Mouse (Mus musculus): ENCODE data around the gene Cntnap1. TPM values are rescaled to one million over a fixed set of nuclear protein-coding genes. Genes with fewer than 3 reads are reported as not detected.
A peak's percentile ranks its signal among the peaks of the same experiment; 100 is the strongest.

Gene Cntnap1
- polyA plus RNA-seq, 1 experiment from 2014 or later, result 2.6 TPM

GRCm38 (mm10) chr11:101164677-101165580, 5.4 kb upstream of the Cntnap1 start:
- H3K4me2 ChIP-seq, result peak overlapping the region; percentile 41; the same call in 1 of the 2 replicates
- peak; percentile 11; the same call in 1 of the 2 replicates for ATAC-seq (ENCODE audit: insufficient read depth, low FRiP score, low read depth)
- WGBS, result 45% methylated on average over 35 of the region's 35 CpGs
- H3K9me3 ChIP-seq, result no peaks in the 10 kb centered on the region
- H3K27me3 ChIP-seq (replicated peaks), result peaks cover 12% of the 10 kb centered on the region; the same call in 1 of the 2 replicates
- peaks cover 37% of the 10 kb centered on the region for H3K4me1 ChIP-seq
- H3K36me3 ChIP-seq, result peaks cover 53% of the 10 kb centered on the region
- H3K27ac ChIP-seq, result peak overlapping the region; percentile 61; the same call in 1 of the 2 replicates
- H3K9ac ChIP-seq, result no peak overlapping the region
- peak overlapping the region; percentile 27 for H3K4me3 ChIP-seq (replicated peaks)

- no peak overlapping the region for H3K4me2 ChIP-seq
- peaks cover 37% of the 10 kb centered on the region for H3K4me1 ChIP-seq
- peak overlapping the region; percentile 68; the same call in 1 of the 2 replicates for H3K27ac ChIP-seq
- H3K36me3 ChIP-seq, result peaks cover 51% of the 10 kb centered on the region
- WGBS, result 73% methylated on average over 14 of the region's 14 CpGs
- H3K27me3 ChIP-seq (replicated peaks), result peaks cover 12% of the 10 kb centered on the region; the same call in 1 of the 2 replicates
- H3K9ac ChIP-seq, result no peak overlapping the region
- 0 out of 2 replicates have a peak overlapping the region, but pooled peaks have one; percentile 2 for H3K4me3 ChIP-seq (replicated peaks)
- ATAC-seq (ENCODE audit: insufficient read depth, low FRiP score, low read depth), result no peak
- H3K9me3 ChIP-seq, result no peaks in the 10 kb centered on the region
These were observed 4.0 kb upstream of the Cntnap1 start for GRCm38 (mm10) chr11:101166357-101166756.

- no peak for ATAC-seq (ENCODE audit: insufficient read depth, low FRiP score, low read depth)
- WGBS, result 73% methylated on average over 19 of the region's 19 CpGs
- H3K27ac ChIP-seq, result no peak overlapping the region
- no peak overlapping the region for H3K4me2 ChIP-seq
- H3K27me3 ChIP-seq (replicated peaks), result peaks cover 12% of the 10 kb centered on the region; the same call in 1 of the 2 replicates
- no peak overlapping the region for H3K9ac ChIP-seq
- no peaks in the 10 kb centered on the region for H3K9me3 ChIP-seq
- no peak overlapping the region for H3K4me3 ChIP-seq (replicated peaks)
- peaks cover 43% of the 10 kb centered on the region for H3K36me3 ChIP-seq
- H3K4me1 ChIP-seq, result peaks cover 40% of the 10 kb centered on the region
These were observed 2.9 kb upstream of the Cntnap1 start for GRCm38 (mm10) chr11:101167211-101167962.

GRCm38 (mm10) chr11:101167963-101168300, 2.4 kb upstream of the Cntnap1 start:
- H3K27ac ChIP-seq, result no peak overlapping the region
- H3K27me3 ChIP-seq (replicated peaks), result peaks cover 12% of the 10 kb centered on the region; the same call in 1 of the 2 replicates
- H3K4me1 ChIP-seq, result peaks cover 38% of the 10 kb centered on the region
- no peaks in the 10 kb centered on the region for H3K9me3 ChIP-seq
- H3K4me3 ChIP-seq (replicated peaks), result 0 out of 2 replicates have a peak overlapping the region, but pooled peaks have one; percentile 66
- peaks cover 39% of the 10 kb centered on the region for H3K36me3 ChIP-seq
- H3K4me2 ChIP-seq, result peak overlapping the region; percentile 85; the same call in 1 of the 2 replicates
- no peak for ATAC-seq (ENCODE audit: insufficient read depth, low FRiP score, low read depth)
- WGBS, result 73% methylated on average over 8 of the region's 8 CpGs
- H3K9ac ChIP-seq, result no peak overlapping the region

GRCm38 (mm10) chr11:101168301-101168980, 1.9 kb upstream of the Cntnap1 start:
- H3K9ac ChIP-seq, result no peak overlapping the region
- no peaks in the 10 kb centered on the region for H3K9me3 ChIP-seq
- H3K4me3 ChIP-seq (replicated peaks), result peak overlapping the region; percentile 66; the same call in 1 of the 2 replicates
- peaks cover 38% of the 10 kb centered on the region for H3K4me1 ChIP-seq
- peaks cover 34% of the 10 kb centered on the region for H3K36me3 ChIP-seq
- ATAC-seq (ENCODE audit: insufficient read depth, low FRiP score, low read depth), result no peak
- no peak overlapping the region for H3K27ac ChIP-seq
- H3K27me3 ChIP-seq (replicated peaks), result peaks cover 12% of the 10 kb centered on the region; the same call in 1 of the 2 replicates
- 63% methylated on average over 18 of the region's 18 CpGs for WGBS
- H3K4me2 ChIP-seq, result peak overlapping the region; percentile 85

- peak overlapping the region; percentile 66 for H3K4me3 ChIP-seq (replicated peaks)
- peak overlapping the region; percentile 85 for H3K4me2 ChIP-seq
- H3K9me3 ChIP-seq, result no peaks in the 10 kb centered on the region
- H3K4me1 ChIP-seq, result peaks cover 40% of the 10 kb centered on the region
- peak overlapping the region; percentile 56 for H3K9ac ChIP-seq
- H3K27ac ChIP-seq, result peak overlapping the region; percentile 8; the same call in 1 of the 2 replicates
- no peak for ATAC-seq (ENCODE audit: insufficient read depth, low FRiP score, low read depth)
- H3K27me3 ChIP-seq (replicated peaks), result peaks cover 12% of the 10 kb centered on the region; the same call in 1 of the 2 replicates
- 19% methylated on average over 17 of the region's 17 CpGs for WGBS
- H3K36me3 ChIP-seq, result peaks cover 25% of the 10 kb centered on the region
These were observed 819 bp upstream of the Cntnap1 start for GRCm38 (mm10) chr11:101169301-101170107.

GRCm38 (mm10) chr11:101170811-101171610, 688 bp downstream of the Cntnap1 start, which contains the start of gene Plekhh3:
Gene Plekhh3, minus strand, starts transcription at chr11:101171351.
- Histone ChIP-seq H3K9me3 (no peaks in the 10 kb centered on the region), H3K4me2 (peak within 1 kb of the TSS; percentile 85), H3K36me3 (peaks cover 21% of the 10 kb centered on the region), H3K27me3 (replicated peaks) (peaks cover 16% of the 10 kb centered on the region; the same call in 1 of the 2 replicates), H3K4me3 (replicated peaks) (peak within 1 kb of the TSS; percentile 66), H3K27ac (peak within 1 kb of the TSS; percentile 99), H3K9ac (peak within 1 kb of the TSS; percentile 69), H3K4me1 (peaks cover 45% of the 10 kb centered on the region)
- WGBS, result under 1% methylated on average over 47 of the region's 50 CpGs
- peak; percentile 91 for ATAC-seq (ENCODE audit: insufficient read depth, low FRiP score, low read depth)

- peak overlapping the region; percentile 99 for H3K27ac ChIP-seq
- peaks cover 51% of the 10 kb centered on the region for H3K4me1 ChIP-seq
- peak overlapping the region; percentile 57 for H3K4me3 ChIP-seq (replicated peaks)
- peak overlapping the region; percentile 81 for H3K4me2 ChIP-seq
- H3K9ac ChIP-seq, result peak overlapping the region; percentile 44
- under 1% methylated on average over 31 of the region's 31 CpGs for WGBS
- peaks cover 13% of the 10 kb centered on the region for H3K36me3 ChIP-seq
- H3K27me3 ChIP-seq (replicated peaks), result peaks cover 11% of the 10 kb centered on the region
- ATAC-seq (ENCODE audit: insufficient read depth, low FRiP score, low read depth), result peak; percentile 47; the same call in 1 of the 2 replicates
- no peaks in the 10 kb centered on the region for H3K9me3 ChIP-seq
These were observed 1.6 kb downstream of the Cntnap1 start for GRCm38 (mm10) chr11:101171721-101172433.

- Histone ChIP-seq H3K27ac (peak overlapping the region; percentile 99), H3K36me3 (peaks cover 7% of the 10 kb centered on the region), H3K9ac (peak overlapping the region; percentile 44), H3K4me1 (peaks cover 57% of the 10 kb centered on the region), H3K4me3 (replicated peaks) (peak overlapping the region; percentile 57), H3K9me3 (no peaks in the 10 kb centered on the region), H3K27me3 (replicated peaks) (peaks cover 16% of the 10 kb centered on the region), H3K4me2 (peak overlapping the region; percentile 81)
- no peak for ATAC-seq (ENCODE audit: insufficient read depth, low FRiP score, low read depth)
- 10% methylated on average over 5 of the region's 5 CpGs for WGBS
These were observed 2.1 kb downstream of the Cntnap1 start for GRCm38 (mm10) chr11:101172434-101172815.

Measured in stomach, embryonic 15.5 days (tissue).